ENCODE assay signal across 17 mouse cellular contexts in genomic region chr11:49651762-49652322, GRCm38 (mm10). TPM values are rescaled to one million over a fixed set of nuclear protein-coding genes. Genes with fewer than 3 reads are reported as not detected.
A peak's percentile ranks its signal among the peaks of the same experiment; 100 is the strongest.
DNase-seq lines count a peak whose midpoint lies in the region; ATAC-seq and TF ChIP-seq lines count a peak whose summit lies in the region.
"Had no signal": no experiment of that assay in that cellular context is flagged by ENCODE, and none has a peak within 500 bp of the region (broad histone marks: within the 10 kb centered on the region; RNA-seq: fewer than 3 reads in every experiment).

No protein-coding gene starts in this region.

- no peak for DNase-seq in heart, embryonic 10.5 days (ENCODE audit: low spot score)
- DNase-seq in heart, adult 2 months, result no peak
- peak; percentile 70 for DNase-seq in midbrain, embryonic 11.5 days (ENCODE audit: low spot score, missing footprints)
- DNase-seq in midbrain, embryonic 14.5 days, result no peak
- DNase-seq in liver, embryonic 14.5 days (ENCODE audit: low read depth in 3 of 3, low spot score in 3 of 3), result peak in 1 of 3 experiments; percentile 27
- no peak for DNase-seq in right cerebral cortex, postnatal 25 days
- DNase-seq in urinary bladder, postnatal 4 days (ENCODE audit: low spot score in 2 of 2), result no peak
- DNase-seq: cerebellum, postnatal 36 days; kidney, adult 8-10 months; lung, postnatal 4 days; right cerebral cortex, postnatal 4 days had no signal

- H3K79me2 ChIP-seq in heart, adult 2 months (replicated peaks; ENCODE audit: control insufficient read depth, insufficient read depth, low read length), result no peaks in the 10 kb centered on the region

- peak overlapping the region; percentile 73 for H3K27ac ChIP-seq in heart, embryonic 10.5 days
- no peak overlapping the region for H3K27ac ChIP-seq in heart, adult 2 months
- H3K27ac ChIP-seq in midbrain, embryonic 11.5 days (ENCODE audit: low read depth, low read length), result no peak overlapping the region
- no peak overlapping the region for H3K27ac ChIP-seq in midbrain, embryonic 14.5 days (replicated peaks; ENCODE audit: low read depth, low read length)
- peak overlapping the region; percentile 19 for H3K27ac ChIP-seq in liver, embryonic 14.5 days
- H3K27ac ChIP-seq: hindbrain, embryonic 14.5 days had no signal

- H3K9ac ChIP-seq in heart, adult 2 months (ENCODE audit: low read depth, low read length), result no peak overlapping the region
- H3K9ac ChIP-seq in midbrain, embryonic 11.5 days (ENCODE audit: low read length), result no peak overlapping the region
- H3K9ac ChIP-seq in midbrain, embryonic 14.5 days (replicated peaks; ENCODE audit: low read length), result no peak overlapping the region
- H3K9ac ChIP-seq in liver, embryonic 14.5 days (replicated peaks), result no peak overlapping the region
- H3K9ac ChIP-seq: hindbrain, embryonic 14.5 days had no signal

- 82% methylated on average over 10 of the region's 10 CpGs for WGBS in heart, embryonic 10.5 days
- 81% methylated on average over 10 of the region's 10 CpGs for WGBS in heart, adult 2 months
- 81% methylated on average over 10 of the region's 10 CpGs for WGBS in midbrain, embryonic 11.5 days
- WGBS in midbrain, embryonic 14.5 days, result 90% methylated on average over 10 of the region's 10 CpGs
- WGBS in liver, embryonic 14.5 days (ENCODE audit: insufficient replicate concordance), result 37% methylated on average over 10 of the region's 10 CpGs

- H3K9me3 ChIP-seq in heart, embryonic 10.5 days, result no peaks in the 10 kb centered on the region
- H3K9me3 ChIP-seq in midbrain, embryonic 11.5 days (ENCODE audit: control insufficient read depth, low read length), result no peaks in the 10 kb centered on the region
- H3K9me3 ChIP-seq in midbrain, embryonic 14.5 days (ENCODE audit: control insufficient read depth, low read length), result no peaks in the 10 kb centered on the region
- no peaks in the 10 kb centered on the region for H3K9me3 ChIP-seq in liver, embryonic 14.5 days (ENCODE audit: control insufficient read depth, low read length)

- no peaks in the 10 kb centered on the region for H3K36me3 ChIP-seq in heart, embryonic 10.5 days
- no peaks in the 10 kb centered on the region for H3K36me3 ChIP-seq in heart, adult 2 months (ENCODE audit: control insufficient read depth, insufficient read depth, low read length)
- H3K36me3 ChIP-seq in midbrain, embryonic 11.5 days (ENCODE audit: control insufficient read depth, insufficient read depth, low read length), result no peaks in the 10 kb centered on the region
- no peaks in the 10 kb centered on the region for H3K36me3 ChIP-seq in midbrain, embryonic 14.5 days (ENCODE audit: control insufficient read depth, insufficient read depth, low read length)
- H3K36me3 ChIP-seq in liver, embryonic 14.5 days (replicated peaks; ENCODE audit: control insufficient read depth, insufficient read depth, low read depth), result no peaks in the 10 kb centered on the region

- intact Hi-C loops in heart, adult 2 months (cut with DNase I), result loop anchor here (1.0 to 2.0 kb wide), 4 partner anchors 61 to 217 kb away; partner anchors contain the start of genes Cnot6 and Mapk9

- H3K4me1 ChIP-seq in heart, embryonic 10.5 days, result peaks cover 19% of the 10 kb centered on the region
- H3K4me1 ChIP-seq in heart, adult 2 months (ENCODE audit: control insufficient read depth, insufficient read depth, low read length), result peaks cover 1% of the 10 kb centered on the region
- H3K4me1 ChIP-seq in midbrain, embryonic 11.5 days (ENCODE audit: control insufficient read depth, insufficient read depth, low read length), result no peaks in the 10 kb centered on the region
- H3K4me1 ChIP-seq in midbrain, embryonic 14.5 days (ENCODE audit: control insufficient read depth, insufficient read depth, low read length), result 0 out of 2 replicates have a peak, but pooled peaks cover 3% of the 10 kb centered on the region
- peaks cover 11 to 22% of the 10 kb centered on the region in 2 experiments; a peak in 3 of 4 replicates for H3K4me1 ChIP-seq in liver, embryonic 14.5 days (replicated peaks; ENCODE audit: control insufficient read depth in 2 of 2, insufficient read depth in 2 of 2, low read length in 1 of 2)

- TF ChIP-seq EP300 in heart, adult 2 months (IDR thresholded peaks at IDR 0.05; ENCODE audit: insufficient read depth, low read depth, low read length), result no peak
- no peak for TF ChIP-seq EP300 in liver, embryonic 14.5 days (IDR thresholded peaks at IDR 0.05; ENCODE audit: low read depth)

- no peak overlapping the region for H3K4me2 ChIP-seq in midbrain, embryonic 11.5 days
- no peak overlapping the region for H3K4me2 ChIP-seq in midbrain, embryonic 14.5 days (ENCODE audit: low read length)
- H3K4me2 ChIP-seq in liver, embryonic 14.5 days (ENCODE audit: low read depth), result peak overlapping the region; percentile 21
- H3K4me2 ChIP-seq: hindbrain, embryonic 14.5 days had no signal

- TF ChIP-seq CTCF in heart, adult 2 months (IDR thresholded peaks at IDR 0.05), result no peak
- TF ChIP-seq CTCF in liver, embryonic 14.5 days (IDR thresholded peaks at IDR 0.05; ENCODE audit: low read depth), result no peak

- TF ChIP-seq POLR2A in heart, adult 2 months (IDR thresholded peaks at IDR 0.05; ENCODE audit: insufficient read depth, low read depth, low read length), result no peak

- no peak for ATAC-seq in midbrain, embryonic 11.5 days (ENCODE audit: low FRiP score)
- no peak for ATAC-seq in midbrain, embryonic 14.5 days (ENCODE audit: low FRiP score, low TSS enrichment)
- peak; percentile 9; the same call in 1 of the 2 replicates for ATAC-seq in common myeloid progenitor, adult 5-6 weeks (replicated peaks; ENCODE audit: low read depth, poor library complexity, severe bottlenecking)
- peak; percentile 57 for ATAC-seq in liver, embryonic 14.5 days (ENCODE audit: insufficient read depth)

- no peak overlapping the region for H3K4me3 ChIP-seq in heart, embryonic 10.5 days
- no peak overlapping the region for H3K4me3 ChIP-seq in heart, adult 2 months
- H3K4me3 ChIP-seq in midbrain, embryonic 11.5 days (ENCODE audit: low read depth, low read length), result no peak overlapping the region
- H3K4me3 ChIP-seq in midbrain, embryonic 14.5 days (replicated peaks; ENCODE audit: low read depth, low read length), result no peak overlapping the region
- no peak overlapping the region for H3K4me3 ChIP-seq in liver, embryonic 14.5 days (ENCODE audit: insufficient read depth in 1 of 2, low read depth in 2 of 2, low read length in 2 of 2)
- H3K4me3 ChIP-seq: left cerebral cortex, adult 2 months had no signal

- H3K27me3 ChIP-seq in heart, embryonic 10.5 days (ENCODE audit: insufficient read depth, poor library complexity, severe bottlenecking), result no peaks in the 10 kb centered on the region
- no peaks in the 10 kb centered on the region for H3K27me3 ChIP-seq in heart, adult 2 months (ENCODE audit: control insufficient read depth, insufficient read depth, low read length)
- no peaks in the 10 kb centered on the region for H3K27me3 ChIP-seq in midbrain, embryonic 11.5 days (ENCODE audit: control insufficient read depth, insufficient read depth, low read length)
- H3K27me3 ChIP-seq in midbrain, embryonic 14.5 days (ENCODE audit: control insufficient read depth, insufficient read depth, low read length), result no peaks in the 10 kb centered on the region
- H3K27me3 ChIP-seq in liver, embryonic 14.5 days (ENCODE audit: control insufficient read depth, insufficient read depth, low read length), result no peaks in the 10 kb centered on the region

RNA-seq across cellular contexts. Expression of gene Scgb3a1, which starts 11.6 kb away (rescaled TPM):
- polyA plus RNA-seq in heart, embryonic 10.5 days (2016; fragmentation: Nextera tagmentation; extraction: Ambion mirVana), result 0.30 and 1.3 TPM in 2 replicates
- total RNA-seq in heart, adult 2 months (2021), result under 1 TPM; 0.52 to 0.86 TPM
- 1.6 and 709 TPM in 2 replicates for polyA plus RNA-seq in heart, adult 2 months (2012; rRNA removed)
- polyA plus RNA-seq in midbrain, embryonic 11.5 days (2014; fragmentation: Nextera tagmentation; extraction: Ambion mirVana), result not detected in 2 replicates
- polyA plus RNA-seq in midbrain, embryonic 14.5 days (2014; fragmentation: Nextera tagmentation; extraction: Ambion mirVana), result not detected in 2 replicates
- not detected in 2 replicates for total RNA-seq in common myeloid progenitor, adult 5-6 weeks (2017)
- not detected in 2 replicates for polyA plus RNA-seq in liver, embryonic 14.5 days (2012; rRNA removed)
- polyA plus RNA-seq in liver, embryonic 14.5 days (2014; fragmentation: Nextera tagmentation; extraction: Ambion mirVana), result not detected in 2 replicates
- total RNA-seq: adrenal gland, postnatal 4 days; left cerebral cortex, adult 2 months had no signal
- polyA plus RNA-seq: embryonic facial prominence, embryonic 14.5 days; hindbrain, embryonic 14.5 days; limb, embryonic 14.5 days had no signal

RNA-seq across cellular contexts. Expression of gene Flt4, which starts 42.8 kb away (rescaled TPM):
- polyA plus RNA-seq in heart, embryonic 10.5 days (2016; fragmentation: Nextera tagmentation; extraction: Ambion mirVana), result 7.3 and 8.2 TPM in 2 replicates
- 10 to 100 TPM; 11.8 to 12.2 TPM for total RNA-seq in heart, adult 2 months (2021)
- polyA plus RNA-seq in heart, adult 2 months (2012; rRNA removed), result 9.3 and 12.7 TPM in 2 replicates
- polyA plus RNA-seq in midbrain, embryonic 11.5 days (2014; fragmentation: Nextera tagmentation; extraction: Ambion mirVana), result 2.4 and 2.6 TPM in 2 replicates
- 1.1 and 2.1 TPM in 2 replicates for polyA plus RNA-seq in midbrain, embryonic 14.5 days (2014; fragmentation: Nextera tagmentation; extraction: Ambion mirVana)
- total RNA-seq in common myeloid progenitor, adult 5-6 weeks (2017), result 0.09 TPM in 1 of 2 replicates, not detected in the other
- 2.0 and 2.2 TPM in 2 replicates for polyA plus RNA-seq in liver, embryonic 14.5 days (2012; rRNA removed)
- polyA plus RNA-seq in liver, embryonic 14.5 days (2014; fragmentation: Nextera tagmentation; extraction: Ambion mirVana), result 2.5 and 2.8 TPM in 2 replicates

Comparison
In these comparisons a context has a peak if more than half of its experiments do, and no peak if none do; other contexts are left out.
1. H3K27ac ChIP-seq: peak in heart, embryonic 10.5 days (single experiment) and liver, embryonic 14.5 days (single experiment); none in heart, adult 2 months (single experiment), midbrain, embryonic 11.5 days (single experiment) and midbrain, embryonic 14.5 days (single experiment).
2. ATAC-seq: peak in common myeloid progenitor, adult 5-6 weeks (single experiment) and liver, embryonic 14.5 days (single experiment); none in midbrain, embryonic 11.5 days (single experiment) and midbrain, embryonic 14.5 days (single experiment).